Mouse (Mus musculus) embryonic facial prominence, embryonic 12.5 days (tissue): Measurements from ENCODE around the gene Tex36. TPM values are rescaled to one million over a fixed set of nuclear protein-coding genes. Genes with fewer than 3 reads are reported as not detected.

Experiments used
- ATAC-seq: fragments of 200-750 bp; cut with Nextera tagmentation; 2 replicates; pipeline ENCODE4 v1.8.0; 2017; ENCODE audit not compliant: insufficient number of reproducible peaks, insufficient read depth, low FRiP score, low TSS enrichment
- H3K27ac ChIP-seq: fragments of 300-500 bp; sonication (generic); 2 replicates; pipeline ENCODE4 v1.5.1; 2016; ENCODE audit warnings: mild to moderate bottlenecking
- H3K27me3 ChIP-seq: fragments of 300-500 bp; sonication (generic); 2 replicates; pipeline ENCODE4 v1.6.1; 2016; ENCODE audit warnings: mild to moderate bottlenecking, moderate library complexity
- H3K36me3 ChIP-seq: fragments of 300-500 bp; sonication (generic); 2 replicates; pipeline ENCODE4 v1.6.1; 2016; ENCODE audit warnings: mild to moderate bottlenecking
- H3K4me1 ChIP-seq: fragments of 300-500 bp; sonication (generic); 2 replicates; pipeline ENCODE4 v1.6.1; 2016
- H3K4me2 ChIP-seq: fragments of 300-500 bp; sonication (generic); replicated peaks from 2 replicates; pipeline ENCODE4 v1.6.1; 2016; ENCODE audit warnings: mild to moderate bottlenecking, moderate library complexity
- H3K4me3 ChIP-seq: fragments of 300-500 bp; sonication (generic); 2 replicates; pipeline ENCODE4 v1.5.1; 2016; ENCODE audit warnings: mild to moderate bottlenecking
- H3K9ac ChIP-seq: fragments of 300-500 bp; sonication (generic); 2 replicates; pipeline ENCODE4 v1.6.1; 2016; ENCODE audit warnings: mild to moderate bottlenecking, moderate library complexity
- H3K9me3 ChIP-seq: fragments of 300-500 bp; sonication (generic); 2 replicates; pipeline ENCODE4 v1.6.1; 2016; ENCODE audit warnings: mild to moderate bottlenecking, moderate library complexity
- WGBS: fragments of 180-500 bp; shearing (Covaris S2); methylation state at CpG from one replicate; pipeline ENCODE4 v1.1.7; 2016; 5-methylcytosine and 5-hydroxymethylcytosine counted together
- polyA plus RNA-seq: library from polyadenylated mRNA; unstranded; fragments of >200 nt; fragmentation: Nextera tagmentation; extraction: Ambion mirVana; gene quantifications from 2 replicates; pipeline ENCODE4 v1.2.1, GENCODE M21; 2016

The Tex36 gene
- polyA plus RNA-seq, 1 experiment from 2014 or later, result not detected

DNA sequence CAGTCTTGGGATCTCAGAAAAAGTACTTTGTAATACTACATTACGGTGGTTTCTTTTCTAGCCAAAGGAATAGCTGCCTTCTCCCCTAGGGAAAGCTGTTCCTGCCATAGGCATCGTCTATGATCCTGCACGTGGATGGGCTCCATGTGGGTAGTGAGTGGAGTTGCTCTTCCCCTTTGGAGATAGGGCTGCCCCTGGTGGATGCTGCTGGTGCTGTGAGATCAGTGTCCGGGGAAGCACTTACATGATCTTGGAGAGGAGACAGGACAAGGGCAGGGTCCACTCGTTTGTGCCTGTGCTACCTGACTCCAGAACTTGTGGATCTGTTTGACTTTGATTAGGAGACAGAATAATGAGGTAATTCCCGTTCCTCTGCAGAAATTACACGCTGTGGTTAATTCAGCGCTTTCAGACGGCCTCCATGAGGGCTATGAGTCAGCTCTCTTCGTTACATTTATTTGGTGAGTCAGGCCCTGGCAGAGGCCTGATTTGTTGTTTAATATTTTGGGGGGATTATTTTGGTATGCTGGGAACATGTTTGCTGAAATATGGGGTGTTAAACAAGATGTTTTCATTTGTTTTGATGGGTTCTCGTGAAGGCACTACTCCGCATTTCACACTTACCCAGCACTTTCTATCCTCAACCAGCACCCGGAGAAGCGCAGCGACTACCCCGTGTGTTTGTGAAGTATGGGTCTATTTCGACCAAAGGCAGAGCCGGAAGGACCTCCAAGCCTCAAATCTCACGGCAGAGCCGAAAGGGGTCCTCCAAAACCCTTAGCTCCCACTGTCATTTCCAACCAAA is 22.3 kb downstream of the Tex36 start:
- no peak overlapping the region for H3K4me3 ChIP-seq
- no peak overlapping the region for H3K9ac ChIP-seq
- no peaks in the 10 kb centered on the region; the same call in 1 of the 2 replicates for H3K4me1 ChIP-seq
- 77% methylated on average over 20 of the region's 20 CpGs for WGBS
- H3K27me3 ChIP-seq, result no peaks in the 10 kb centered on the region
- no peaks in the 10 kb centered on the region for H3K9me3 ChIP-seq
- H3K36me3 ChIP-seq, result no peaks in the 10 kb centered on the region
- no peak overlapping the region for H3K4me2 ChIP-seq
- no peak overlapping the region for H3K27ac ChIP-seq
- ATAC-seq, result no peak

DNA sequence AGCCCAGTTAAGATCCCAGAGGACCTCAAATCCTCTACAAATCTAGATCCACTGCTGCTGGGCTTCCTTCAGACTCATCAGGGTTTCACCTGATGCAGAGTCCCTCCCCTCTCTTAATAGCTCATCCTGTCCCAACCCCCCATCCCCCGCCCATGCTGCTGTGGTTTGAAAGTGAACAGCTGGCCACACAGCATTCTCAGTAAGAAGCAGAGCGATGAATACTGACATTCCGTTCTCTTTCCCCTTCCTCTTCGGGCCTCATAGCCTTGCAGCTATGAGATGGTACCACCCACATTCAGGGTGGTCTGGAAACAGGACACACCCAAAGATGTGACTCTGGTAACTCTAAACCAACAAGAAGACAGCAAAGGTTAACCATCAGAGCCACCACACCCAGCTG is 25.1 kb downstream of the Tex36 start:
- WGBS, result 27% methylated on average over 4 of the region's 4 CpGs
- Histone ChIP-seq H3K27me3 (no peaks in the 10 kb centered on the region), H3K4me1 (no peaks in the 10 kb centered on the region; the same call in 1 of the 2 replicates), H3K4me3 (no peak overlapping the region), H3K9ac (no peak overlapping the region), H3K36me3 (no peaks in the 10 kb centered on the region), H3K4me2 (no peak overlapping the region), H3K9me3 (no peaks in the 10 kb centered on the region), H3K27ac (no peak overlapping the region)
- ATAC-seq, result no peak

DNA sequence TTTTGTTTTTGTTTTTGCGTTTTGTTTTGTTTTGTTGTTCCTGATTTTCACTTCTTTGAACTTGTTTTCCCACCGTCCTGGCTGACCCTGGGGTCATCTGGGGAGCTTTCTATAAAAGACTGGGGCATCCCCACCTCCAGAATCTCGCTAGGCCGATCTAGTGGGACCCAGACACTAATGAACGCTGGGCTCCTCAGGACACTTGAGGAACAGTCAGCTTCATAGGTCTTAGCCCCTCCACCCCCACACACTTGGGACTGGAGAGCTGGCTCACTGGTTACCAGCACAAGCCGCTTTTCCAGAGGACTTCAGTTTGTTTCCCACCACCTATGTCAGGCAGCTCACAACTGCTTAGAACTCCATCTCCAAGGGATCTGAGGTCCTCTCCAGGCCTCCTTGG is 25.7 kb downstream of the Tex36 start:
- Histone ChIP-seq H3K9me3 (no peaks in the 10 kb centered on the region), H3K36me3 (no peaks in the 10 kb centered on the region), H3K9ac (no peak overlapping the region), H3K4me2 (no peak overlapping the region), H3K4me1 (no peaks in the 10 kb centered on the region; the same call in 1 of the 2 replicates), H3K4me3 (no peak overlapping the region), H3K27ac (no peak overlapping the region), H3K27me3 (no peaks in the 10 kb centered on the region)
- WGBS, result 66% methylated on average over 6 of the region's 6 CpGs
- no peak for ATAC-seq

DNA sequence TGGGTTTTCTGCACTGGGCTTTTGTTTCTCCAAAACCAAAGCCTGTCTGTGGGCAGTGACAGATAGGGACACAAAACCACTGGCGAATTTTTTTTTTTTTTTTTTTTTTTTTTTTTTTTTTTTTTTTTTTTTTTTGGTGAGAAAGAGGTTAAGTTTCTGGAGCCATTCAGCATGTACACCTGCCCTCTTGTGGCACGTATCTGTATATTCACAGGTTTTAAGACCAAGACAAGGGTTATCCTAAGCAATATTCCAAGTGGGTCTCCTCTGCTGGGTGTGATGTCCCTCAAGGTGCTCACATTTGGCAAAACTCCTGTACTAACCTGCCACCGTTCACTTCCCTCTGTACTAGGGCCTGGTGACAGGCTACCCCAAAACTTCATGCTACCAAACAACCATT is 30.0 kb downstream of the Tex36 start:
- Histone ChIP-seq H3K36me3 (no peaks in the 10 kb centered on the region), H3K27ac (no peak overlapping the region), H3K27me3 (no peaks in the 10 kb centered on the region), H3K9ac (no peak overlapping the region), H3K9me3 (no peaks in the 10 kb centered on the region), H3K4me1 (no peaks in the 10 kb centered on the region; the same call in 1 of the 2 replicates), H3K4me3 (no peak overlapping the region), H3K4me2 (no peak overlapping the region)
- no peak for ATAC-seq
- 26% methylated on average over 3 of the region's 3 CpGs for WGBS

DNA sequence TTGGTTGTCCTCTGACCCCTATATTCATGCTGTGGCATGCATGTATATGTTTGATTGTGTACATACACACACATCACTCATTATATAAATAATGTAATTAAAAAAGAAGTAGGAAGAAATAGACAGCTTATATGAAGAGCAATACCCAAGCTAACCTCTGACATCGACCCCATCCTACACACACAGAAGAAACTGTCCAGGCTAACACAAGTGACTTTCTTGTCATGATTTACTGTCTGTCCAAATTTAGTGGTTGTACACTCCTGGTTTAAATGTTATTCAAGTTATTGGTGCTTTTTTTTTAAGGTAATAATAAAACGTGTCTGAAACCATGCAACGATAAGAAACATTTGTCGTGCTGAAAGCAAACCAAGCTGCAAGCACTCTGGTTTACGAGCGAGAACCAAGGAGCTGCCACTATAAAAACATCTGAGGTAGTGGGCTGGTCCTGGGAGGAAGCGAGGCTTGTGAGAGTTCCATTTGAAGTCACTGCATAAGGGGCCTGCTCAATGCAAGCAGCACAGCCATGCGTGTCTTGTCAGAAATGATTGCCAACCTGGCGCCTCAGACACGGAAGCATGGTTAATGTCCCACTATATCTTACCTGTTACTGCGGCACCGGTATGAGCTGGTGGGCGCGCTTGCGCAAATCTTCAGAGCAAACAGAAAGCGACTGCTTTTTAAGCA is 32.6 kb downstream of the Tex36 start:
- Histone ChIP-seq H3K4me1 (no peaks in the 10 kb centered on the region), H3K9ac (no peak overlapping the region), H3K27ac (no peak overlapping the region), H3K4me3 (no peak overlapping the region), H3K27me3 (no peaks in the 10 kb centered on the region), H3K4me2 (no peak overlapping the region), H3K9me3 (no peaks in the 10 kb centered on the region), H3K36me3 (no peaks in the 10 kb centered on the region)
- ATAC-seq, result no peak
- 83% methylated on average over 16 of the region's 16 CpGs for WGBS

DNA sequence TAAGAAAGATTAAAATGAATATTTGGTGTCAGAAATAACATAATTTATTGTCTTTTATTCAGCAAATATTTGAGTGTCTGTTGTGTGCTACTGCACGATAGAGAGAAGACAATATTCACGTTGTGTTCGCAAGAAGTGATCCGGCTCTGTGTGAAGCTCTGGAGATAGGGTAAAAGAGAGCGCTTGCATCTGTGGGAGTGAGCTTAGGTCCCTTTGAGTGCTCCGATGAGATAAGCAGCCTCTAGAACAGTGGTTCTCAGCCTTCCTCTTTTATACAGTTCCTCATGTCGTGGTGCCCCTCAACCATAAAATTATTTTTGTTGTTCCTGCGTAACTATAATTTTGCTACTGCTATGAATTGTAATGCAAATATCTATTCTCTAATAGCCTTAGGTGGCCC is 37.4 kb downstream of the Tex36 start:
- Histone ChIP-seq H3K36me3 (no peaks in the 10 kb centered on the region), H3K9ac (no peak overlapping the region), H3K9me3 (no peaks in the 10 kb centered on the region), H3K27me3 (no peaks in the 10 kb centered on the region), H3K4me2 (no peak overlapping the region), H3K4me1 (no peaks in the 10 kb centered on the region), H3K4me3 (no peak overlapping the region), H3K27ac (no peak overlapping the region)
- 90% methylated on average over 8 of the region's 8 CpGs for WGBS
- ATAC-seq, result no peak

DNA sequence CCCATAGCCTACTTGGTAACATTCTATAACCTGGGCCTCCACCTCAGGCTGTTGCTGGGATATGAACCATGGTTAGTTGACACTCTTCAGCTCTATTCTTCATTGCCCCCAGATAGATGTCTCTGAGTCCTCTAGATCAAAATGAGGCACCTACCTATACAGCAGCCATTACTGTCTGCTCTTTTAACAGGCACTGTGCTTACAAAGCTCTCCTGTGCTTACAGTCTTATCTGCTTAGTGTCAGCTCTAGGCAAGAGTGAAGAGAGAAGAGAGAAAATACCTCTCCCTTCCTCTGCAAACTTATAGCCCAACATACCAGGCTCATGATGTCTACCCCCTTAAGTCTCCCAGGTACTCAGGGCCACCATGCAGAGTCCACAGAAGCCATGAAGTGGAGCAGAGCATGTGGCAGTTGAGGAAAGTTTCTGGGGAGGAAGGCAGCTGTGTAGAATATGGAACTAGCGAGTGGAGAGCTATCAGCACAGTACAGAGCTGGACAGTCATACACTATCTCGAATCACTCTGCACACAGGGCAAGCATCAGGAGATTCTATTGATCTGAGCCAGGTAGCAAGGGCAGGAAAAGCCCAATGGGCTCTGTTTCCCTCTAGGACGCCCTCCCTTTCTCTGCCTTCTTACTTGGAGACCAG is 38.7 kb downstream of the Tex36 start:
- no peaks in the 10 kb centered on the region for H3K27me3 ChIP-seq

DNA sequence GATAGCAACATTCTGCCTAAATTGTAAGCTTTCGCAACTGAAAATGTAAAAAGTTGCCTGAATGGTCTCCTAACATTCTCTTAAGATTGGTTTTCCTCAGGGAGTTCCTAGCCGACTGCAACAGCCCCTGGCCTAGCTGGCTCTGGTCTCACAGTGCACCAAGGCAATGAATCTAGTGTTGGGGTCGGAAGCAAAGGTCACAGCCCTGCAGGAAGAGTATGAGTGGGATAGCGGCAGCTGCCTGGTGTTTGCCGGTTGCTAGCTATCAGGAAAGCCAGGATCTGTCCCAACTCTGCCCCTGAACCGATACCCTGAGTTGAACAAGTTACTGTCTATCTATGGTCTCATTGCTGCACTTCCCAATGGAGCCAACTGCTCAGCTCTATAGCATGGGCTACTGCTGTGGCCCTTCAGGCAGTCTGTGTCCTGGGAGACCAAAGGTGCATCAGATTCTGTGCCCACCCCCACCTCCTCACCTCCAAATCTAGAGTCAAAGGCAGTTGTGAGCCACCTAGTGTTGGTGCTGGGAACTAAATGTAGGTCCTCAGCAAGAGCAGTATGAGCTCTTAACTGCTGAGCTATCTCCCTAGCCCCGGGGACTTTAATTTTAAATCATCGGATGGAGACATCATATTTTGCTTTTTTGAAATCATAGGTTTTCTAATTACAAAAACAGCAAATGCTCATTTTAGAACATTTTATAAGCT is 46.0 kb downstream of the Tex36 start:
- Histone ChIP-seq H3K27ac (no peak overlapping the region), H3K36me3 (no peaks in the 10 kb centered on the region), H3K4me3 (no peak overlapping the region), H3K27me3 (no peaks in the 10 kb centered on the region), H3K9me3 (no peaks in the 10 kb centered on the region), H3K4me1 (no peaks in the 10 kb centered on the region), H3K9ac (no peak overlapping the region), H3K4me2 (no peak overlapping the region)
- no peak for ATAC-seq
- 51% methylated on average over 8 of the region's 8 CpGs for WGBS

More for the DNA sequence above, 38.7 kb downstream of the Tex36 start:
- no peak overlapping the region for H3K27ac ChIP-seq
- no peak overlapping the region for H3K9ac ChIP-seq
- H3K4me3 ChIP-seq, result no peak overlapping the region
- H3K36me3 ChIP-seq, result no peaks in the 10 kb centered on the region
- H3K9me3 ChIP-seq, result no peaks in the 10 kb centered on the region
- no peak overlapping the region for H3K4me2 ChIP-seq
- no peak for ATAC-seq
- WGBS, result 85% methylated on average over 3 of the region's 3 CpGs
- H3K4me1 ChIP-seq, result no peaks in the 10 kb centered on the region

DNA sequence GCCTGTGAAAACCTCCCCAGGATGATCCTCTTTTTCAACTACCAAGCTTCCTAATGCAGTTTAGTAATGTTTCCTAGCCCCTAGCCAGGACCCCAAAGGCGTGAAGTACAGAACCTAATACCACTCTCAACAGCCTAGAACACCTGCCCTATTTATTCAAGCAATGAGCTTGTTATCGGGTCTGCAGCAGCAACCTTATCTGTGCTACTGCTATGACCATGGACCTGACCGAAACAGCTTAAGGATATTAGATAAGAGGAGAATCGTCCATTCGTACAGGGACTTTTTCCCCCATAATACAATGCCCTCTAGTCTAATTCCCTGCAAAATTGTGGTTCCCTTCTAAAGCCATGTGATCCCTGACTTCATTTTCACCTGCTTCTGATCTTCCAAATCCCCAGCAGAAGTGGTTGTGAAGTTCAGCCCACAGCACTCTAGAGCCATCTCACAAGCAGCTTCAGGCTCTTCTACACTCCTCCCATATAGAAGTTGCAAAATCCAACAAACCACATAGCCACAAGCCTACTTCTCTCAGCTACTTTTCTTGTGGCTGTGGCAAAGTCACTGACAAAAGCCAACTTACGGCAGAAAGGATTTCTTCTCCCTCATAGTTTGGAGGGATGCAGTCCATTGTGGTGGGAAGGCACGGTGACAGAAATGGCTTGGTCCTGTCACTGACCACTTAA is 49.5 kb downstream of the Tex36 start:
- Histone ChIP-seq H3K9ac (no peak overlapping the region), H3K4me2 (no peak overlapping the region), H3K9me3 (no peaks in the 10 kb centered on the region), H3K4me1 (no peaks in the 10 kb centered on the region), H3K36me3 (no peaks in the 10 kb centered on the region), H3K27ac (no peak overlapping the region), H3K27me3 (no peaks in the 10 kb centered on the region), H3K4me3 (no peak overlapping the region)
- no peak for ATAC-seq
- 92% methylated on average over 7 of the region's 7 CpGs for WGBS

DNA sequence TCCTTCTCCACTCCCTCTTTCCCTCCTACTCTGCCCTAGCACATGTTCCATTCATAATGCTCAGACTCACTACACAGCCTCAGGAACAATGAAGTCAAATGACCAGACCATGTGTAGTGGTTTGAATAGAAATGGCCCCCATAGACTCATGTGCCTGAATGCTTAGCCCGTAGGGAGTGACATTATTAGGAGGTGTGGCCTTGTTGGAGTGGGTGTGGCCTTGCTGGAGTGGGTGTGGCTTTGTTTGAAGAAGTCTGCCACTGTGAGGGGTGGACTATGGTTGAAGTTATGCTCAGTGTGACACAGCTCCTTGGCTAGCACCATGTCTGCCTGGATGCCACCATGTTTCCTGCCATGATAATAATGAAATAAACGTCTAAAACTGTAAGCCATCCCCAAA is 51.0 kb downstream of the Tex36 start:
- H3K36me3 ChIP-seq, result no peaks in the 10 kb centered on the region
- no peak for ATAC-seq
- no peak overlapping the region for H3K4me2 ChIP-seq
- no peak overlapping the region for H3K27ac ChIP-seq
- 71% methylated on average over 2 of the region's 2 CpGs for WGBS
- H3K4me1 ChIP-seq, result no peaks in the 10 kb centered on the region
- no peak overlapping the region for H3K9ac ChIP-seq
- H3K27me3 ChIP-seq, result no peaks in the 10 kb centered on the region
- H3K4me3 ChIP-seq, result no peak overlapping the region
- H3K9me3 ChIP-seq, result 0 out of 2 replicates have a peak, but pooled peaks cover 4% of the 10 kb centered on the region

DNA sequence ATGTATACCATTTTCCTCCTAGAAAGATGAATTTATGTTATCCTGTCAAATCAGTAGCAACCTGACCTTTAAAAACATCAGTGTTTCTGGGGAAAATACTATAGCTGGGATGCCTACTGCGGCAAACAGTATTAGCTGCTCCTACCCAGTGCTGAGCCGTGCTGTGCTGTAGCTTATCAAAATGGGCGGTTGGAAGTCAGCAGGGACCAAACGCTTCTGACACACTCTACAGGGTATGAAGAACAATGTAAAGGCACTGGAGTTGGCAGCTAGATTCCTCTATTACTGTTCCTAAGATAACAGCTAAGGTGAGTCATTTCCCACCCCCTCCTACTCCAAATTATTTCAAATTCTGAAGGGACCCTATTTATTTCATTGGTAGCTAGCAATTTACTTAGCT is 53.5 kb downstream of the Tex36 start:
- Histone ChIP-seq H3K9me3 (0 out of 2 replicates have a peak, but pooled peaks cover 4% of the 10 kb centered on the region), H3K9ac (no peak overlapping the region), H3K27ac (no peak overlapping the region), H3K27me3 (no peaks in the 10 kb centered on the region), H3K4me1 (no peaks in the 10 kb centered on the region), H3K4me2 (no peak overlapping the region), H3K4me3 (no peak overlapping the region), H3K36me3 (no peaks in the 10 kb centered on the region)
- no peak for ATAC-seq
- WGBS, result 87% methylated on average over 4 of the region's 4 CpGs
